Mouse (Mus musculus) kidney, adult 2 months (tissue): Measurements from ENCODE around the gene Kank4.

Experiments used
- CTCF ChIP-seq: fragments of 200-500 bp; conservative IDR thresholded peaks from 2 replicates; pipeline ENCODE4 v1.5.1; 2011; ENCODE audit warnings: low read depth, mild to moderate bottlenecking, control low read depth, low read length, moderate library complexity, mixed read lengths; ENCODE audit not compliant: insufficient read depth, insufficient read length
- POLR2A ChIP-seq: fragments of 200-500 bp; IDR thresholded peaks from one replicate; pipeline ENCODE4 v1.6.1; 2011; ENCODE audit warnings: low read depth, low read length, control low read depth

DNA sequence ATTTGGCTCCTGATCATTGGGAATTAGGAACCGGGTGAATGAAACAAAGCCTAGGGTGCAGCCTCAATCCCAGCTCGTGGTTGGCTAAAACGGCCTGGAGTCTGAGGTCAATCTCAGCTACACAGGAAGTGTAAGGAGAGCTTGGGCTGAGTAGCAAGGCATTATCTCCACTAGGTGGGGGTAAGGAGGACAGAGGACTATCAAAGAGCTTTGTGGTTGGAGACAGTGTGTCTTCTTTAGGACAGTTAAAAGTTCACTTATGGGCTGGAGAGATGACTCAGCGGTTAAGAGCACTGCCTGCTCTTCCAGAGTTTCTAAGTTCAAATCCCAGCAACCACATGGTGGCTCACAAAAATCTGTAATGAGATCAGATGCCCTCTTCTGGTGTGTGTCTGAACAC, 91.9 kb downstream of the Kank4 start:
- TF ChIP-seq POLR2A (no peak), CTCF (no peak)
